Mouse (Mus musculus) ES-Bruce4 (cell line): ENCODE data around the gene Nf1.

Source experiments
- CTCF ChIP-seq: IDR thresholded peaks from one replicate; pipeline ENCODE4 v1.8.1; 2011; ENCODE audit warnings: low read depth, low read length
- POLR2A ChIP-seq: IDR thresholded peaks from one replicate; pipeline ENCODE4 v1.8.1; 2011; ENCODE audit warnings: low read length; ENCODE audit not compliant: insufficient read depth

- TF ChIP-seq POLR2A (no peak), CTCF (no peak)
Measured at GRCm38 (mm10) chr11:79593495-79593894, 254.0 kb downstream of the Nf1 start.
